Mouse (Mus musculus) cerebellum, adult 9-11 months (tissue): ENCODE measurements at regions not wholly inside any gene's neighbourhood (a gene's known extent, or its start where the extent isn't known, plus 50 kb on each side); places are given as distances from the start of the nearest gene placed in this dataset.
"Not testable (repeated sequence)": the region's sequence is repeated elsewhere in the genome, so short reads cannot be mapped to it uniquely, and the experiment has no call there.

Experiments used
- DNase-seq: peaks from one replicate; pipeline ENCODE4 v3.0.0; 2022

- DNase-seq, result no peak
Observed at GRCm38 (mm10) chr10:99320797-99321196, 57.8 kb downstream of the Dusp6 start.

GRCm38 (mm10) chr10:99323358-99323757 is 60.3 kb downstream of the Dusp6 start:
- no peak for DNase-seq

- no peak for DNase-seq
Observed at GRCm38 (mm10) chr10:99327501-99327900, 64.5 kb downstream of the Dusp6 start.

- no peak for DNase-seq
Observed at GRCm38 (mm10) chr10:99328568-99328967, 65.5 kb downstream of the Dusp6 start.

DNA sequence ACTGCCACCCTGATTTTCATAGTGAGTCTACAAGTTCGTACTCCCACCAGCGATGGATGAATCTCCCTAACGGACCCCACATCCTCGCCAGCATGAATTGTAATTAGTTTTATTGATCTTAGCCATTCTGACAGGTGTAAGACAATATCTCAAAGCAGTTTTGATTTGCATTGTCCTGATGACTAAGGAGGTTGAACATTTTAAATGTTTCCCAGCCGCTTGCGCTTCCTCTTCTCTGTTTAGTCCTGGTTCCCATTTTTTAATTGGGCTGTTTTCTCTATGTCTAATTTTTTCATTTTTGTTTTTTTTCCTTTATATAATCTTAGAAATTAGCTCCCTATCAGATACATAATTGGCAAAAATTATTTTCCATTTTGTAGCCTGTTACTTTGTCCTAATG is 66.4 kb downstream of the Dusp6 start:
- no peak for DNase-seq

- DNase-seq, result no peak
Observed at GRCm38 (mm10) chr10:99330519-99330918, 67.5 kb downstream of the Dusp6 start.

GRCm38 (mm10) chr10:99331876-99332275 is 68.8 kb downstream of the Dusp6 start:
- DNase-seq, result no peak

- DNase-seq, result no peak
Observed at GRCm38 (mm10) chr10:99333831-99334230, 70.8 kb downstream of the Dusp6 start.

- no peak for DNase-seq
Observed at GRCm38 (mm10) chr10:99336091-99336490, 73.1 kb downstream of the Dusp6 start.

GRCm38 (mm10) chr10:99338790-99339189 is 75.8 kb downstream of the Dusp6 start:
- not testable (repeated sequence) for DNase-seq

DNA sequence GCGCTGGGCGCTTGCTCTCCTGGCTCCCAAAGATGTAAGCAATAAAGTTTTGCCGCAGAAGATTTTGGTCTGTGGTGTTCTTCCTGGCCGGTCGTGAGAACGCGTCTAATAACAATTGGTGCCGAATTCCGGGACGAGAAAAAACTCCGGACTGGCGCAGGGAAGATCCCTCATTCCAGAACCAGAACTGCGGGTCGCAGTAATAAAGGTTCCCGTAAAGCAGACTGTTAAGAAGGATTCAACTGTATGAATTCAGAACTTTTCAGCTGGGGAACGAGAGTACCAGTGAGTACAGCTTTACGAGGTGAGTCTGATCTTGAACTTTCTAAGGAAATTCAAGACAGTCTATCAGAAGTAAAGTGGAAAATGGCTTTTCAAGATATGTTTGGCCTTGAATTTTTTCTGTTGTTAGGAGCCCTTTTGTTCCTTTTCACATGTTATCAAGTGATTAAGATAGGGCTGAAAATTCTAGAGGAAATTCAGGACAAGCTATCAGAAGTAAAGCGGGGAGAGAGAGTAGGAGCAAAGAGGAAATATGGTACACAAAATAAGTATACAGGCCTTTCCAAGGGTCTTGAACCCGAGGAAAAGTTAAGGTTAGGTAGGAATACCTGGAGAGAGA is 76.4 kb downstream of the Dusp6 start:
- peak; percentile 73 for DNase-seq

GRCm38 (mm10) chr10:99340057-99340456 is 77.0 kb downstream of the Dusp6 start:
- DNase-seq, result peak; percentile 53

DNA sequence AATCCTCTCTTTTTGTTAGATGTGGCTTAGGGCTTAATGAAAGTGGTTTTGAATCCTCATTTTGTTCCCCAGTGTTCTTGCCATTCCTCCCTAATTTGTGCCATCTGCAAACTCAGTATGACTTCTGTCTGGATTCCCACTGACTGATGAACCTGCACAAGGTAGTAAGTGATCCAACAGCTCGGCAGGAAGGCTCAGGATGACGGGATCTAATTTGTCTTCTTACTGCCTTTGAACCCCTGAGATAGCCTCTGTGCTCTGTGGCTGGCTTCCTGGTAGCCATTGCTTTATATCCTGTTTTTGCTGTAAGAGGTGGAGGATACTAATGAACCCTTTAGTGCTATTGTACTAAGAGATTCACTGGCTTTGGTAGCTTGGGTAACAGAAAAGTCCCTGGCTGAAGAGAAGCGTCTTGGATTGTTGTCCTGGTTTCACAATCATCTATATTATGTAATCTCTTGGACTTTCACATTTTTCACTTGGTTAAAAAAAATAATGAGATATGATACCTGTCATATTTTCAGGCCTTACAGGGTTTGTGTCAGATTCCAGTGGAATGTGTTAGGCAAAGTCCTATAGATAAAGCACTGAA is 86.2 kb downstream of the Dusp6 start:
- DNase-seq, result peak; percentile 75

GRCm38 (mm10) chr10:99353541-99354292 is 90.7 kb downstream of the Dusp6 start:
- DNase-seq, result no peak

- no peak for DNase-seq
Observed at GRCm38 (mm10) chr10:99354352-99354751, 91.3 kb downstream of the Dusp6 start.

DNA sequence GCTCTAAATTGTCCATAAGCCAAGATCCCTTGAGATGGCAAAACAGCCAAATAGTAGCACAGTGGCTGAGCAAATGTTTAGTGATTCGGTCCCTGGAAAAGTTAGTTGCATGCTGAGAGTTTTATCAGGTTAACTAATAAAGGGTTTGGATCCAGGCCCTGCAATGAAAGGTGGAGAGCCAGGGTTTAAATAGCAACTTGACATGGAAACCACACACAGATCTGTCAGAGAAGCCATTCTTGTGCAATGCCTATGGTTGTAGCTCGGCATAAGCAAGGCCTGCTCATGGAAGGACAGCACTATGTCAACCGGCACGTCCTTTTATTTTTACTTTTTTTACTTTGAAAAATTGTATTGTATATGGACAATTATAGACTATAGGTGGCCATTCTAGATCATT is 92.3 kb downstream of the Dusp6 start:
- DNase-seq, result no peak

GRCm38 (mm10) chr10:99356221-99356620 is 93.2 kb downstream of the Dusp6 start:
- DNase-seq, result no peak

- no peak for DNase-seq
Observed at GRCm38 (mm10) chr10:99356883-99357282, 93.9 kb downstream of the Dusp6 start.

DNA sequence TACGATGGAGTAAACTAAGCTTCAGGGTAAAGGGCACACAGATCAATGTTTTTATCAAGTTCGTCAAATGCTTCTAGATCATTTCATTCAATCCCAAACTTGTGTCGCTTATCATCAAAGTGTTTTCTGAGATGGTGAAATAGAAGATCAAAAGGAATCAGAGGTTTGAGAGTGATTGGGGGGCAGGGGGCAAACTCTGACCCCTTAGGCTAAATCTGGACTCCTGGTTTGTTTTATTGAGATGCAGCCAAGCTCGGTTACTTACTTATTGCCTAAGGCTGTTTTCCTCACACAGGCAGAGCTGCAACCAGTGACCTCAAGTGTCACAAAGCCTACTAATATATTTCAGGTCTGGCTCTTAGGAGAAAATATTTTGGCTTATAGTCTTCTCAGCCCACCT is 94.3 kb downstream of the Dusp6 start:
- DNase-seq, result no peak

DNA sequence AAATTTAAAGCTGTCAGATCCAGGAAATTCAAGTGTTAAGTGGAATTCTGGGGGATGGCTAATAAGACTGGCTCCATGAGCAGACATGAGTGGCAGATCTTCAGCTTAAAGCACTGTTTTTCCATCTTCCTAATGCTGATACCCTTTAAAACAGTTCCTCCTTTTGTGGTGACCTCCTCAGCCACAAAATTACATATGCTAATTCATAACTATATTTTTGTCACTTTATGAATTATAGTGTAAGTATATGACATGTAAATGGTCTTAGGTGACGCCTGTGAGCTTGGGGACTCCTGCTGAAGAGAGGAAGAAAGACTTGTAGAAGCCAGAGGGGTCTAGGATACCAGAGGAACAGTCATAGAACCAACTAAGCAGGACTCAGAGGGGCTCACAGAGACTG is 95.2 kb downstream of the Dusp6 start:
- no peak for DNase-seq

GRCm38 (mm10) chr10:99359439-99359866 is 96.4 kb downstream of the Dusp6 start:
- no peak for DNase-seq

DNA sequence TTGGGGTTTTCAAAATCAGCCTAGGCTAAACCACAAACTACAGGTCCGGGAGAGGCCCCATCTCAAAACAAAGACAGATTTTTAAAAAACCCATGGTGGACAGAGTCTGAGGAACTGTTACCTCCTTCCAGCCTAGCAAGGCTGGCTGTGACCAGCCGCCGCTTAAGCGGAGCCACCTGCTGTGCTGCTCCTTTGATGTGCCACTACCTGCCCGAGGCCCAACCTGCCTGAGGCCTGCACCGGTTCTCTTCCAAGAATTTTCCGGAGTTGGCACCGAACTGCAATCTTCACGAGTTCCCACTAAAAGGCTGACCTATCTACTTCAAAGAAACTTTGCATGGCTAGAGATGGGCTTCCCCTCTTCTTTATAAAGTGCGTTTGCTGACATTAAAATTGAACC is 97.6 kb downstream of the Dusp6 start:
- not testable (repeated sequence) for DNase-seq

GRCm38 (mm10) chr10:99366162-99366561 is 103.1 kb downstream of the Dusp6 start:
- DNase-seq, result no peak

DNA sequence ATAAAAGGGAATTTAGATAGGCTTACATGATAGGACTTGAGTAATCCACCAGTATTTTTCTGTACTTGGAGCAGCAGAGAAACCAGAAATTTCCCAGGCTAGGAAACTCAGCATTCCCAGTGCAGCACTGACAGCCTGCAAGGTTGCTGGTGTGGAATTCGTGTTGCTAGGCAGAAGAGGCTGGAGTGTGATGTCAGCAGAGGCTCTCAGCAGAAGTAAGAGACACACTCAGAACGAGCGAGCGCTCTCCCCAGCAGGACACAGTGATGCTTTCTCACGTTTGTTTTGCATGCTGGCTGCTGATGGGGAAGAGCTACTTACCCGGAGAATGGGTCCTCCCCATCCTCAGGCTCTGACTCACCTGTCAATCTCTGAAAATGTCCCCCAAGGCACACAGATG is 104.7 kb downstream of the Dusp6 start:
- no peak for DNase-seq
